Mouse (Mus musculus) layer of hippocampus, adult 9-11 months (tissue): ENCODE measurements at regions not wholly inside any gene's neighbourhood (a gene's known extent, or its start where the extent isn't known, plus 50 kb on each side); places are given as distances from the start of the nearest gene placed in this dataset.

Source experiments
- DNase-seq: peaks from one replicate; pipeline ENCODE4 v3.0.0; 2022

GRCm38 (mm10) chr15:102776218-102776850 is 54.4 kb upstream of the Calcoco1 start:
- DNase-seq: no peak

DNA sequence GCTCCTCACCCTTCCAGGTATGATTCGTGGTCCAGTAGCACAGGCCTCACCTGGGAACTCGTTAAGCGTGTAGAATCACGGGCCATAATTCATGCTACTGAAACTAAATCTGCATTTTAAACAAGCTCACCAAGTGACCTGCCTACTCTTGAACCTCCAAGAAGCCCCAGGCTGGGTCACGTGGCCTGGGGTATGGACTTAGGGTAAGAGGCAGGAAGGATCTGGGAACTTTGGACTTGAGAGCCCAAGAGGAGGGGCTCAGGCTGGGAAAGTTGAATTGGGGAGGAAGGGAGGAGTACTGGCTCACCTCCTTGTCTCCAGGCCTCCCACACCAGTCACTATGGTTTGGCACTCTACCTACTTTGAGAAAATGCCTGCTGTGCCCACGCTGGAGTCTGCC is 58.6 kb upstream of the Calcoco1 start:
- DNase-seq: no peak

DNA sequence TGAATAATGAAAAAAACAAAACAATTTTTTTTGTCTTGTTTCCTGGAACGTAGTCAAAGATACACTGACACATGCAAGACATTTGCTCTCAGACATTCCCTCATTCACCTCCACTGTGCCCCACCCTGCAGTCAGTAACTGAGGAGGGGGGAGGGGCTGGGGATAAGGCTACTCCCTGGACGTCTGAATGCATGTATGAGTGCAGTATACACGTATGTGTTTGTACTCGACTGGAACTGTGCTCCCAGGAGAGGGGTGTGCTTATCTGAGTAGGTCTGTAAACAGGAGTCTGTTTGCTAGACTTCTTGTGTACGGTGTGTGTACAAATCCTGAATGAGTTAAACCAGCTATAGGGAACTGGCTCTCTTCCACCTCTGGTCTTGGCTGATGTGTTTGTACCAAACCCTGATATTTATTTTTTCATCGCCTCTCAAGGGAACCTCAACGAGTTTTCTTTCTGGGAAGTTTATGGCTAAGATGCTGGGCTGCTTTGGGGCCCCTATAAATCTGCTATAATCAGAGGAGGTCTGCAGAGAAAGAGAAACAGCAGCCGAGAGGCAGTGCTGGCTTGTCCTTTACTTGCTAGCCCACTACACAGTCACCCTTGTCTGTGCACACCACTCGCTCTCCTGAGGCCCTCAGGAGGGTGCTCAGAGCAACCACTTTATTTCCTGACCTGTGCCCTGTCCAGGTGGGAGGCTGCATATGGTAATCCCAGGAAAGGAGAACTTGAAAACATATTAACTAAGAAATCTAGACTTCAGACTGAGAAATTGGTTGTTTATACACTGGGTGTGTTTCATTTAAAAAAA is 61.2 kb upstream of the Calcoco1 start:
- no peak for DNase-seq

GRCm38 (mm10) chr15:102785055-102785820 is 63.3 kb upstream of the Calcoco1 start:
- no peak for DNase-seq

- peak; percentile 87 for DNase-seq
Observed at GRCm38 (mm10) chr15:102788846-102789518, 67.0 kb upstream of the Calcoco1 start.

GRCm38 (mm10) chr15:102797020-102797618 is 75.1 kb upstream of the Calcoco1 start:
- peak; percentile 60 for DNase-seq

DNA sequence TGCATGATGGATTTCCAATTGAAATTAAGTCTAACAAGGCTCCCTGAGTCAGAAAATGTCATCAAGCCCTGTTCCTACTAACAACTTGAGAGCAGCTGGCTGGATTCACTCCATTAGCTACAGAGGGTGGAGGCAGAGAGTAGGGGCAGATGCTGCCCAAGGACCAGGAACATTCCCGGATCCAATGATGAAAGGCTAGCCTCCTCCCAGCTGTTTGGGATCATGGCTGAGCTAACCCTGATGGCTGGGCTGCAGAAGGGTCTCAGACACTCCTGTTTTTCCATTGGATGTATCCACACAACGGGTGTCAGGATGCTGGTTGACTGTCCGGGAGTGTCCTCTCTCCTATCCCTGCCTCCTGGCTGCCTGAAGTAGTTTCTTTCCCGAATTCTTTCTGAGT is 78.1 kb upstream of the Calcoco1 start:
- no peak for DNase-seq

DNA sequence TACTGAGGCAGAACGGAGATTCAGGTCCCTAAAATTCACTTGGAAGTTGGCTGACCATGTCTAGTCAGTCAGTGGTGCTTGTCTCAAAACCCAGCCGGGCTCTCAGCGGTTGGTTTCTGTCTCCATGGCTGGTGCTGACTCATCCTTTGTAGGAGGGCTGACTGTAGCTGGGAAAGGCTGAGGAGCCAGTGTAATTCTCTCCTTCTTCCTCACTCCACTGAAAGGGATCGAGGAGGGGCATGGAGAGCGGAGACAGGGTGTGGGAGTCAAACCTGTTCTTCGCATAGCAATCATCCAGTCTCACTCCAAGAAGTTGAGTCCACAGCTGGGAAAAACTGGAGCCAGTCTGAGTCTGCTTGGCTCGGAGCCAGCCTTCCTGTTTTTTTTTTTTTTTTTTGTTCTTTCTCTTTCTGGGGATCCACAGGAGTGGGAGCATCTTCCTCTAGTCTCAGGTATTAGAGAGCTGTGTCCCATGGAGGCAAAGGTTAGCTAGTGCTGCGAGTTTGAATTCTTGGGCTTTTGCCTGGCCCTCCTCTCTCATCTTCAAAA is 80.4 kb upstream of the Calcoco1 start:
- peak; percentile 54 for DNase-seq

DNA sequence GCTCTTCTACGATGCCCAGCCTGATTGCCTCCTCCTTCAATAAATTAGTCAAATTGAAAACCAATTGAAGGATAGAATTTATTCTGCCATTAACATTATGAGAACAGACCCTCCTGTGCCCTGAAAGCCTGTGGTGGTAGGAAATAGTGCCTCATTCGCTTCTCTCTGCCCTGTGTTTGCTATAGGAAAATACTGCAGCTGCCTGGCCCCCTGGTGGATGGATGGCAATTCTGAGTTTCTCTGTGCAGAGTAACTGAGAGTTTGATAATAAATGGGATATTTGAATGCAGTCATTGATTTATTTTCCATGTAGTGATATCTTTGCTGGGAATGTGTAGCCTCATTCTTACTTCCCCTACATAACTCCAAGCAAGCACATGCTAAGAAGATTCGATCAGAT is 85.4 kb upstream of the Calcoco1 start:
- DNase-seq: peak; percentile 30

- DNase-seq: no peak
Observed at GRCm38 (mm10) chr15:102819181-102819580, 97.2 kb upstream of the Calcoco1 start.

GRCm38 (mm10) chr15:102839688-102840087 is 81.2 kb upstream of the Hoxc13 start:
- DNase-seq: peak; percentile 2

- DNase-seq: no peak
Observed at GRCm38 (mm10) chr15:102862374-102862773, 58.5 kb upstream of the Hoxc13 start.

DNA sequence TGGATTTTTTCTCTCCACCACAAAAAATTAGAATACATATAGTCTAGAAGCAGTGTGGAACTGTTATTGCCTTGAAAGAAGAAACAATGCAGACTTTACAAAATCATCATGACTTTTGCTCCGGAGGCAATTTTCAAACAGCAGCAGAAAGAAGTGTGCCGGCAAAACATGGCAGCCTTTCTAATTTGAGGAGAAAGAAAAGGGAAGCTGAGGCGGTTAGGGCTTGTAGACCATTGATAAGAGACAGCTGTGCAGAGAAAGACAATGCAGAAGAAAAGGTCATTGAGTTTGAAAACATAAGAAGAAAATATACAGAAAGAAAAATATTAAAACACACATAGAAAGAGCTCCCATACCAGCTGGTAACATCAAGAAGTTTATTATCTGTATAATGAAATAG is 54.1 kb upstream of the Hoxc13 start:
- no peak for DNase-seq
